Mouse (Mus musculus): ENCODE data around the gene Igf2. TPM values are rescaled to one million over a fixed set of nuclear protein-coding genes. Genes with fewer than 3 reads are reported as not detected.

Gene Igf2
- polyA plus RNA-seq, 1 experiment = 4,944 TPM

DNA sequence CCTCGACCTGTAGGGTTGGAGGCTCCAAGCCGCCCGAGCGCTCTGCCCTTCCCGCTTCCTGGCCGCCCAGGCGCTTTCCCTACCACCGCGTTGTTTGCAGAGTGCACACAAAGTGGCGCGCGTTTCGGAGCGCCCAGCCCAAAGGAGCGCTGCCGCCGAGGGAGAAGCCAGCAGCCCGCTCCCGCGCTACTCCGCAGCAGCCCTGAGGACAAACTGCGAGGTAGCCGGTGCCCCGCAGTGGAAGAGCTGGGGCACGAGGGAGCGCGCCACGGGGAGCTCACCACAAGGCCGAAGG, 6.0 kb downstream of the Igf2 start:
- no peak for TF ChIP-seq POLR2A (IDR thresholded peaks at IDR 0.05; ENCODE audit: low read depth, low read length)
- no peak for TF ChIP-seq CTCF (IDR thresholded peaks at IDR 0.05; ENCODE audit: borderline replicate concordance, insufficient read depth, low read length)
- Histone ChIP-seq H3K27ac (ENCODE audit: insufficient read depth, low read length) (peak overlapping the region; percentile 44), H3K4me1 (ENCODE audit: control insufficient read depth, insufficient read depth, low read length) (no peaks in the 10 kb centered on the region), H3K4me3 (ENCODE audit: insufficient read depth, low read length) (peak overlapping the region; percentile 48)

DNA sequence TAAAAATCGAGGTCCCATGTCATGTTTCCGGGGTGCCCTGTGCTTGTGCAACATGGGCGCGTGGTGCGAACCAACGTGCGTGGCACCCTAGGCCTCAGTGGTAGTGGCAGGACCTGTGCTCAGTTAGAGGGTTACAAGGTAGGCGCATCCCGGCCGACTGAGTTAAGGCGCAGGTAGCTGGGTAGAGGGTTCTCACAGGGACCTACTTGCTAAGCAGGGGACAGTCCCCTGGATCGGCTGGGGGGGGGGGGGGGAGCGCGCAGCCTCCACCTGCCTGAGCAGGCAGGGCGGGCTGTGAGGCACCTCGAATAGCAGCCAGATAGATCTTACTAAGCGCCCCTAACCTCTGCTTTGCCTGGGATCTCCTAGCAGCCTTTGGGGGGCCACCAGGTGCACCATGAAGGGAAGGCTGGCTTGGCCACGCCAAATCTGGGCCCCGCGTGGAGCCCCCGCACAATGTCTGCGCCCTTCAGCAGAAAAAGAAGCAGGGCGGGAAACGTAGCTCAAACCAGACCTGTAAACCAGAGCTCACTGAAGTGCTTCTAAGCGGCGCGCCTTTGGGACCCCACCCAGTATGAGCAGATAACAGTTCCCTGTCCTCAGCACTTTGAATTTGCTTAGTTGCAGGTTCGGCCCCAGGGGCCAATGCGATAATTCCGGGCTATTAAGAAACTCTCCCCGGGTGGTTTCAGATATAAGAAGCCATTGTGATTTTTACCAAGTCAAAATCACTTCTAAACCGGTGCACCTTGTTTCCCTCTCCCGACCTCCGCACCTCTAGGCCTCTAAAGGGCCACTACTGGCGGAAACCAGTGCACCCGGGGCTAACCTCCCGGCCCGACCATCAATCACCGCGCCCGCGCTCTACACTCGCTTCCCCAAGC, 6.6 kb downstream of the Igf2 start:
- TF ChIP-seq POLR2A (IDR thresholded peaks at IDR 0.05; ENCODE audit: low read depth, low read length) (no peak), CTCF (IDR thresholded peaks at IDR 0.05; ENCODE audit: borderline replicate concordance, insufficient read depth, low read length) (no peak)
- Histone ChIP-seq H3K27ac (ENCODE audit: insufficient read depth, low read length) (peak overlapping the region; percentile 44), H3K4me3 (ENCODE audit: insufficient read depth, low read length) (peak overlapping the region; percentile 48), H3K4me1 (ENCODE audit: control insufficient read depth, insufficient read depth, low read length) (no peaks in the 10 kb centered on the region)

DNA sequence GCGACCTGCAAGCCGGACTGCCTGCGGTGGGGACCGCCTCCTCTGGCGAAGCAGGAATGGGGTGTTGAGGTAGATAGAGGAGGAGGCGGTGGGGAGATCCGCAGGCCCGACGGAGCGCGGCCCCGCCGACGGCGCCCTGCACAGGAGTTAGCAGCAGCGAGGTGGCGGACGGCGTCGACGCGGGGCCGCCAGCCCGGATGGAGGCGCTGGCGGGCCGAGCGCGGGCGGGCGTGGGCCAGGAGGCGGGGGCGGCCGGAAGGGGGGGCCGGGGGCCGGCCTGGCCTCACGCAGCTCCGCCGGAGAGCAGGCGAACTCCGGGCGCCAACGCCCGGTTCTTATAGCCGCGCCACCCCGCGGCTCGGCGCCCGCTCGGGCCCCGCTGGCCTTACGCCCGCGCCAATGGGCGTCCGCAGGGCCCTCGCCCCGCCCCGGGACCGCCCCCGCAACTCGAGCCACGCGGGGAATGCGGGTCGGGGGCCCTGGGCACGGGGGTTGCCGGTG, 7.4 kb downstream of the Igf2 start:
- H3K4me1 ChIP-seq (ENCODE audit: control insufficient read depth, insufficient read depth, low read length) = no peaks in the 10 kb centered on the region
- peak overlapping the region; percentile 52 for H3K4me3 ChIP-seq (ENCODE audit: insufficient read depth, low read length)
- TF ChIP-seq POLR2A (IDR thresholded peaks at IDR 0.05; ENCODE audit: low read depth, low read length) = peak; percentile 10; the same call in 1 of the 2 replicates
- no peak for TF ChIP-seq CTCF (IDR thresholded peaks at IDR 0.05; ENCODE audit: borderline replicate concordance, insufficient read depth, low read length)
- no peak overlapping the region for H3K27ac ChIP-seq (ENCODE audit: insufficient read depth, low read length)

DNA sequence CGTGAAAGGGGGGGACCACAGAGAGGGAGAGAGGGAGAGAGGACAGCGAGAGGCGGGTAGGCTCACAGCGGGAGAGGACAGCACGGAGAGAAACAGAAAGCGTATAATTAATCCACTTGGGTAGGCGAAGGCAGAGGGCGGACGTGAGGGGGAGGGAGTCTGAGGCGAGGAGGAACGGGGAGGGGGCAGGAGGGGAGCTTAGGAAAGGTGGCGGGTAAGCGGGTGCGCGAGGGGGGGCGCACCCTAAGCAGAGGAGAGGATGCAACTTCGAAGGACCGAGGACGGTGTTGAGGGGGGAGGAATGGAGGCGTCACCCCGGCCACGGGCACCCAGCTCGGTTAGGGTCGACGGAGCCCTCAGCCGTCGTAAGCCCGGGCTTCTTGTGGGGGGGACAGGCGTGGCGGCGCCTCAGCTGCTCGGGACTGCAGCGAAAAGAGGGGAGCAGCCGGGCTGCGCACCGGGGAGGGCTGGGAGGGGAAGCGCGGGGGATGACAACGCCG, 7.9 kb downstream of the Igf2 start:
- TF ChIP-seq CTCF (IDR thresholded peaks at IDR 0.05; ENCODE audit: borderline replicate concordance, insufficient read depth, low read length) (no peak), POLR2A (IDR thresholded peaks at IDR 0.05; ENCODE audit: low read depth, low read length) (peak; percentile 35; the same call in 1 of the 2 replicates)
- peak overlapping the region; percentile 52 for H3K4me3 ChIP-seq (ENCODE audit: insufficient read depth, low read length)
- peak overlapping the region; percentile 49 for H3K27ac ChIP-seq (ENCODE audit: insufficient read depth, low read length)
- no peaks in the 10 kb centered on the region for H3K4me1 ChIP-seq (ENCODE audit: control insufficient read depth, insufficient read depth, low read length)

DNA sequence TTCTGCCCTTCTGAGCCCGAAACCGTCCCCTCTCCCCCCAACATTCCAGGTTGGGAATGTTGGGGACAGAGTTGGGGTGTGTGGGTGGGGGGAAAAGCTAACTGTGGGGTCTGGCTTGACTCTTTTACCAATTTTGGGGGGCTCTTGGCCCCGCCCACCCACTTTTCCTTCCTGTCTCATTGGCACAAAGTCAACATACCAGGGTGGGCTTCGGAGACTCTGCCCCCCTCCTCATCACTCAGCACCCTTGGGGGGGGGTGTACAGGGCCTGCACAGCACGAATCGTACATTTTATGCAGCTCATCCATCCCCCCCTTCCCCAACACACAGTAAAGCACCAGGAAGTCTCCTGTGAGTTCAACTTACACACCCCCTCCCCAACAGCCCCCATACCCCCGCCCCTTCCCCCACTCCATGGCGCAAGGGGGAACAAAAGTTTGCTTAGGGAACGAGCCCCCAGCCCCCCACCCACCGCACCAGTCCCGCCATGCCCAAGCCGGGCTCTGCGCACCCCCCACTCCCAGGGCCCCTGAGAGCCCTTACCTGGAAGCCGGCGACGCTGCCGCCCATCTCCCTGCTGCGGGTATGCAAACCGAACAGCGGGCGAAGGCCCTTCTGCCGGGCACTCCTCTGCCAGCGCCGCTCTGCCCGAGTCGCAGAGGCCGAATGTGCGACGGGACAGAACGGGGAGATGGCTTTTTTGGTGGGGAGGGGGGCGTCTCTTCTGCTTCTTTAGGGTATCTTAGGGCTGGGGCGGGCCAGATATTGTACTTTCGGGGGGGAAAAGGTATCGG, 8.6 kb downstream of the Igf2 start:
- Histone ChIP-seq H3K4me1 (ENCODE audit: control insufficient read depth, insufficient read depth, low read length) (no peaks in the 10 kb centered on the region), H3K4me3 (ENCODE audit: insufficient read depth, low read length) (peak overlapping the region; percentile 52), H3K27ac (ENCODE audit: insufficient read depth, low read length) (peak overlapping the region; percentile 49)
- TF ChIP-seq POLR2A (IDR thresholded peaks at IDR 0.05; ENCODE audit: low read depth, low read length) (no peak), CTCF (IDR thresholded peaks at IDR 0.05; ENCODE audit: borderline replicate concordance, insufficient read depth, low read length) (no peak)

DNA sequence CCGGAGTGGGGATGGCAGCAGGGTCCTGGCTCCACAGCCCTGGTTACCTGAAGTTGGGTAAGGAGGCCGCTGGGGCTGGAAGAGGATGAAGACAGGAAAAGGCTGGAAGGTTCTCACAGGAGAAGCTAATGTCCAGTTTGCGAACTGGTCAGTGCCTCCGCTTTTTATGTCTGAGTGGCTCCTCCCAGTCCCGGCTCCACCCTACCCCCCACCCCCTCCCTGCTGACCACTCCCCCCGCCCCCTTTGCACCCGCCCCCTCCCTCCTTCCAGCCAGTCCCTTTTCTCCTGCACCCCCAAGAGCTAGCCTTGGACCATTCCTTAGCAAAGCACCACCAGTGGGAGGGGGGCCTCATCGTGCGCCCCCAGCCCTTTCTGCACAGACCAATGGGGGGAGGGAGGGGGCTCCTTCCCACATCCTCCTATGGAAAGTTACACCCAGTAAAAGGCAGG, 9.2 kb downstream of the Igf2 start:
- H3K27ac ChIP-seq (ENCODE audit: insufficient read depth, low read length) = no peak overlapping the region
- no peaks in the 10 kb centered on the region for H3K4me1 ChIP-seq (ENCODE audit: control insufficient read depth, insufficient read depth, low read length)
- TF ChIP-seq POLR2A (IDR thresholded peaks at IDR 0.05; ENCODE audit: low read depth, low read length) (peak; percentile 96), CTCF (IDR thresholded peaks at IDR 0.05; ENCODE audit: borderline replicate concordance, insufficient read depth, low read length) (no peak)
- H3K4me3 ChIP-seq (ENCODE audit: insufficient read depth, low read length) = peak overlapping the region; percentile 52

DNA sequence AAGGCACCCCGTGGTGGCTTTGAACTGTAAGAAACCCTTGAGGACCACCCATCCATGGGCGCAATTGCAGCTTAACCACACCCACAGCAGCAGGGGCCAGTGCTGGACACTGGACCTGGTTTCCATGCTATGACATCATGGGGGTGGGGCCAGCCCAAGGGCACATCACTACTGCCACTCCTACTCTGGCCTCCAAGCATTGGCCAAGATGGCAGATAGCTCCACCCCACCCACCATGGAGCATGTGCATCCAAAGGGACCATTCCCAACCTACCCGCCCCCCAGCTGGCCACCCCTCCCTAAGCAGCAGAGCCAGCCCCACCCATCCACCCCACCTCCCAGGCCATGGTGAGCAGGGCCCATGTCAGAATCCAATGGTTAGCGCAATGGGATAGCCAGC, 10.6 kb downstream of the Igf2 start:
- Histone ChIP-seq H3K4me1 (ENCODE audit: control insufficient read depth, insufficient read depth, low read length) (no peaks in the 10 kb centered on the region), H3K4me3 (ENCODE audit: insufficient read depth, low read length) (peak overlapping the region; percentile 42), H3K27ac (ENCODE audit: insufficient read depth, low read length) (no peak overlapping the region)
- TF ChIP-seq POLR2A (IDR thresholded peaks at IDR 0.05; ENCODE audit: low read depth, low read length) (peak; percentile 20; the same call in 1 of the 2 replicates), CTCF (IDR thresholded peaks at IDR 0.05; ENCODE audit: borderline replicate concordance, insufficient read depth, low read length) (no peak)

DNA sequence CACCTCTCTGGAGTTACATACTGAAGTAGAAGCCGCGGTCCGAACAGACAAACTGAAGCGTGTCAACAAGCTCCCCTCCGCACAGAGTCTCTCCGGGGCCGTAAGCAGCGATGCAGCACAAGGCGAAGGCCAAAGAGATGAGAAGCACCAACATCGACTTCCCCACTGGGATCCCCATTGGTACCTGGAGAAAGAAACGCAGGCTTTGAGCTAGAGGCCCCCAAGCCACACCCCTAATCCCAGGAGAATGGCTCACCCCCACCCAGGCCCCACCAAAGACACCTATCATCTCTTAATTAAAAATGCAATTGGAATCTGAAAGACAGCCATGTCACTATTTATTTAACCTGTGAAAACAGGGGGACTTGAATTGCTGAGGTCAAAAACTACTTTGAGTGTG, 11.0 kb downstream of the Igf2 start:
- Histone ChIP-seq H3K27ac (ENCODE audit: insufficient read depth, low read length) (no peak overlapping the region), H3K4me1 (ENCODE audit: control insufficient read depth, insufficient read depth, low read length) (no peaks in the 10 kb centered on the region), H3K4me3 (ENCODE audit: insufficient read depth, low read length) (peak overlapping the region; percentile 40)
- peak; percentile 13; the same call in 1 of the 2 replicates for TF ChIP-seq POLR2A (IDR thresholded peaks at IDR 0.05; ENCODE audit: low read depth, low read length)
- TF ChIP-seq CTCF (IDR thresholded peaks at IDR 0.05; ENCODE audit: borderline replicate concordance, insufficient read depth, low read length) = no peak

DNA sequence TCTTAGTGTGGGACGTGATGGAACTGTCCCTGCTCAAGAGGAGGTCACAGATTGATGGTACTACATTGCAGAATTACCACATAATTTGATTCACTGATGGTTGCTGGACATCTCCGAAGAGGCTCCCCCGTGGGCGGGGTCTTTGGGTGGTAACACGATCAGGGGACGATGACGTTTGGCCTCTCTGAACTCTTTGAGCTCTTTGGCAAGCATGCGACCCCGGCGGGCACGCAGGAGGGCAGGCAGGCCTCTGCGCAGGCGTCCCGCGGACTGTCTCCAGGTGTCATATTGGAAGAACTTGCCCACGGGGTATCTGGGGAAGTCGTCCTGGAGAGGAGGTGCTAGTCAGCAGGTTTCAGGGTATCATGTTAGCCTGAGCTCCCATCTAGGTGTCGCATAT, 12.9 kb downstream of the Igf2 start:
- Histone ChIP-seq H3K27ac (ENCODE audit: insufficient read depth, low read length) (no peak overlapping the region), H3K4me1 (ENCODE audit: control insufficient read depth, insufficient read depth, low read length) (no peaks in the 10 kb centered on the region), H3K4me3 (ENCODE audit: insufficient read depth, low read length) (0 out of 2 replicates have a peak overlapping the region, but pooled peaks have one; percentile 6)
- no peak for TF ChIP-seq CTCF (IDR thresholded peaks at IDR 0.05; ENCODE audit: borderline replicate concordance, insufficient read depth, low read length)
